Mouse (Mus musculus): ENCODE data around the gene Ccdc80. TPM values are rescaled to one million over a fixed set of nuclear protein-coding genes. Genes with fewer than 3 reads are reported as not detected.

Ccdc80 gene
- polyA plus RNA-seq (2014; fragmentation: Nextera tagmentation; extraction: Ambion mirVana): 33.7 and 36.5 TPM in 2 replicates

- Histone ChIP-seq H3K36me3 (ENCODE audit: control insufficient read depth, insufficient read depth, low read length) (no peaks in the 10 kb centered on the region), H3K9ac (ENCODE audit: low read length) (peak within 1 kb of the TSS; percentile 86), H3K4me1 (ENCODE audit: control insufficient read depth, insufficient read depth, low read length) (0 out of 2 replicates have a peak, but pooled peaks cover 6% of the 10 kb centered on the region), H3K4me3 (ENCODE audit: low read depth, low read length) (peak within 1 kb of the TSS; percentile 47), H3K27me3 (ENCODE audit: control insufficient read depth, insufficient read depth, low read length) (no peaks in the 10 kb centered on the region), H3K27ac (replicated peaks; ENCODE audit: low read depth, low read length) (peak within 1 kb of the TSS; percentile 72), H3K4me2 (ENCODE audit: low read depth, severe bottlenecking) (peak within 1 kb of the TSS; percentile 83), H3K9me3 (ENCODE audit: control insufficient read depth, low read length) (no peaks in the 10 kb centered on the region)
- DNase-seq (ENCODE audit: low spot score) (peak; percentile 68), ATAC-seq (ENCODE audit: insufficient number of reproducible peaks, low FRiP score, low TSS enrichment, low read depth) (peak; percentile 73)
- 17% methylated on average over 6 of the region's 6 CpGs for WGBS
Measured at GRCm38 (mm10) chr16:45093137-45093731, at the start of gene Ccdc80. Ccdc80 (plus strand) TSS chr16:45093402.

- DNase-seq (ENCODE audit: low spot score) (no peak), ATAC-seq (ENCODE audit: insufficient number of reproducible peaks, low FRiP score, low TSS enrichment, low read depth) (no peak)
- no peak overlapping the region for H3K9ac ChIP-seq (ENCODE audit: low read length)
- H3K4me3 ChIP-seq (ENCODE audit: low read depth, low read length): no peak overlapping the region
- H3K27ac ChIP-seq (replicated peaks; ENCODE audit: low read depth, low read length): no peak overlapping the region
- no peak overlapping the region for H3K4me2 ChIP-seq (ENCODE audit: low read depth, severe bottlenecking)
- 56% methylated on average over 3 of the region's 3 CpGs for WGBS
- H3K4me1 ChIP-seq (ENCODE audit: control insufficient read depth, insufficient read depth, low read length): no peaks in the 10 kb centered on the region
- H3K27me3 ChIP-seq (ENCODE audit: control insufficient read depth, insufficient read depth, low read length): no peaks in the 10 kb centered on the region
- no peaks in the 10 kb centered on the region for H3K36me3 ChIP-seq (ENCODE audit: control insufficient read depth, insufficient read depth, low read length)
- no peaks in the 10 kb centered on the region for H3K9me3 ChIP-seq (ENCODE audit: control insufficient read depth, low read length)
Measured at GRCm38 (mm10) chr16:45044844-45045243, 48.4 kb upstream of the Ccdc80 start.

GRCm38 (mm10) chr16:45057222-45057621 is 36.0 kb upstream of the Ccdc80 start:
- H3K36me3 ChIP-seq (ENCODE audit: control insufficient read depth, insufficient read depth, low read length): no peaks in the 10 kb centered on the region
- H3K27ac ChIP-seq (replicated peaks; ENCODE audit: low read depth, low read length): no peak overlapping the region
- no peak overlapping the region for H3K9ac ChIP-seq (ENCODE audit: low read length)
- no peaks in the 10 kb centered on the region for H3K4me1 ChIP-seq (ENCODE audit: control insufficient read depth, insufficient read depth, low read length)
- 93% methylated on average over 7 of the region's 7 CpGs for WGBS
- no peaks in the 10 kb centered on the region for H3K27me3 ChIP-seq (ENCODE audit: control insufficient read depth, insufficient read depth, low read length)
- H3K9me3 ChIP-seq (ENCODE audit: control insufficient read depth, low read length): no peaks in the 10 kb centered on the region
- DNase-seq (ENCODE audit: low spot score) (no peak), ATAC-seq (ENCODE audit: insufficient number of reproducible peaks, low FRiP score, low TSS enrichment, low read depth) (no peak)
- no peak overlapping the region for H3K4me2 ChIP-seq (ENCODE audit: low read depth, severe bottlenecking)
- H3K4me3 ChIP-seq (ENCODE audit: low read depth, low read length): no peak overlapping the region

GRCm38 (mm10) chr16:45057922-45058321 is 35.3 kb upstream of the Ccdc80 start:
- Histone ChIP-seq H3K27me3 (ENCODE audit: control insufficient read depth, insufficient read depth, low read length) (no peaks in the 10 kb centered on the region), H3K36me3 (ENCODE audit: control insufficient read depth, insufficient read depth, low read length) (no peaks in the 10 kb centered on the region), H3K27ac (replicated peaks; ENCODE audit: low read depth, low read length) (no peak overlapping the region), H3K4me1 (ENCODE audit: control insufficient read depth, insufficient read depth, low read length) (no peaks in the 10 kb centered on the region), H3K4me2 (ENCODE audit: low read depth, severe bottlenecking) (no peak overlapping the region), H3K9ac (ENCODE audit: low read length) (no peak overlapping the region), H3K4me3 (ENCODE audit: low read depth, low read length) (no peak overlapping the region), H3K9me3 (ENCODE audit: control insufficient read depth, low read length) (no peaks in the 10 kb centered on the region)
- no peak for DNase-seq (ENCODE audit: low spot score)
- WGBS: 56% methylated on average over 4 of the region's 4 CpGs
- no peak for ATAC-seq (ENCODE audit: insufficient number of reproducible peaks, low FRiP score, low TSS enrichment, low read depth)

- H3K9me3 ChIP-seq (ENCODE audit: control insufficient read depth, low read length): no peaks in the 10 kb centered on the region
- DNase-seq (ENCODE audit: low spot score) (no peak), ATAC-seq (ENCODE audit: insufficient number of reproducible peaks, low FRiP score, low TSS enrichment, low read depth) (no peak)
- no peak overlapping the region for H3K9ac ChIP-seq (ENCODE audit: low read length)
- H3K27me3 ChIP-seq (ENCODE audit: control insufficient read depth, insufficient read depth, low read length): no peaks in the 10 kb centered on the region
- WGBS: 59% methylated on average over 3 of the region's 3 CpGs
- no peaks in the 10 kb centered on the region for H3K36me3 ChIP-seq (ENCODE audit: control insufficient read depth, insufficient read depth, low read length)
- no peak overlapping the region for H3K27ac ChIP-seq (replicated peaks; ENCODE audit: low read depth, low read length)
- no peak overlapping the region for H3K4me3 ChIP-seq (ENCODE audit: low read depth, low read length)
- H3K4me2 ChIP-seq (ENCODE audit: low read depth, severe bottlenecking): no peak overlapping the region
- no peaks in the 10 kb centered on the region for H3K4me1 ChIP-seq (ENCODE audit: control insufficient read depth, insufficient read depth, low read length)
Measured at GRCm38 (mm10) chr16:45061140-45061539, 32.1 kb upstream of the Ccdc80 start.

GRCm38 (mm10) chr16:45070383-45071083 is 22.7 kb upstream of the Ccdc80 start:
- H3K36me3 ChIP-seq (ENCODE audit: control insufficient read depth, insufficient read depth, low read length): no peaks in the 10 kb centered on the region
- no peak for DNase-seq (ENCODE audit: low spot score)
- no peak for ATAC-seq (ENCODE audit: insufficient number of reproducible peaks, low FRiP score, low TSS enrichment, low read depth)

GRCm38 (mm10) chr16:45071424-45071823 is 21.8 kb upstream of the Ccdc80 start:
- no peaks in the 10 kb centered on the region for H3K27me3 ChIP-seq (ENCODE audit: control insufficient read depth, insufficient read depth, low read length)
- no peak overlapping the region for H3K4me3 ChIP-seq (ENCODE audit: low read depth, low read length)
- ATAC-seq (ENCODE audit: insufficient number of reproducible peaks, low FRiP score, low TSS enrichment, low read depth) (no peak), DNase-seq (ENCODE audit: low spot score) (no peak)
- H3K9ac ChIP-seq (ENCODE audit: low read length): no peak overlapping the region
- no peaks in the 10 kb centered on the region for H3K36me3 ChIP-seq (ENCODE audit: control insufficient read depth, insufficient read depth, low read length)
- H3K4me2 ChIP-seq (ENCODE audit: low read depth, severe bottlenecking): no peak overlapping the region
- no peaks in the 10 kb centered on the region for H3K9me3 ChIP-seq (ENCODE audit: control insufficient read depth, low read length)
- 83% methylated on average over 2 of the region's 2 CpGs for WGBS
- no peak overlapping the region for H3K27ac ChIP-seq (replicated peaks; ENCODE audit: low read depth, low read length)
- H3K4me1 ChIP-seq (ENCODE audit: control insufficient read depth, insufficient read depth, low read length): no peaks in the 10 kb centered on the region

More at GRCm38 (mm10) chr16:45070383-45071083, 22.7 kb upstream of the Ccdc80 start:
- WGBS: 81% methylated on average over 8 of the region's 8 CpGs
- Histone ChIP-seq H3K4me2 (ENCODE audit: low read depth, severe bottlenecking) (no peak overlapping the region), H3K4me3 (ENCODE audit: low read depth, low read length) (no peak overlapping the region), H3K27ac (replicated peaks; ENCODE audit: low read depth, low read length) (no peak overlapping the region), H3K9me3 (ENCODE audit: control insufficient read depth, low read length) (no peaks in the 10 kb centered on the region), H3K4me1 (ENCODE audit: control insufficient read depth, insufficient read depth, low read length) (no peaks in the 10 kb centered on the region), H3K9ac (ENCODE audit: low read length) (no peak overlapping the region), H3K27me3 (ENCODE audit: control insufficient read depth, insufficient read depth, low read length) (no peaks in the 10 kb centered on the region)

- Histone ChIP-seq H3K4me1 (ENCODE audit: control insufficient read depth, insufficient read depth, low read length) (no peaks in the 10 kb centered on the region), H3K4me2 (ENCODE audit: low read depth, severe bottlenecking) (no peak overlapping the region), H3K9ac (ENCODE audit: low read length) (no peak overlapping the region), H3K36me3 (ENCODE audit: control insufficient read depth, insufficient read depth, low read length) (no peaks in the 10 kb centered on the region), H3K27me3 (ENCODE audit: control insufficient read depth, insufficient read depth, low read length) (no peaks in the 10 kb centered on the region), H3K4me3 (ENCODE audit: low read depth, low read length) (no peak overlapping the region), H3K27ac (replicated peaks; ENCODE audit: low read depth, low read length) (no peak overlapping the region), H3K9me3 (ENCODE audit: control insufficient read depth, low read length) (no peaks in the 10 kb centered on the region)
- WGBS: 71% methylated on average over 6 of the region's 6 CpGs
- DNase-seq (ENCODE audit: low spot score) (no peak), ATAC-seq (ENCODE audit: insufficient number of reproducible peaks, low FRiP score, low TSS enrichment, low read depth) (no peak)
Measured at GRCm38 (mm10) chr16:45077517-45078080, 15.6 kb upstream of the Ccdc80 start.

Measured in limb, embryonic 11.5 days (tissue).